11 mouse cellular contexts compared by ENCODE assay signal in the genomic region with DNA sequence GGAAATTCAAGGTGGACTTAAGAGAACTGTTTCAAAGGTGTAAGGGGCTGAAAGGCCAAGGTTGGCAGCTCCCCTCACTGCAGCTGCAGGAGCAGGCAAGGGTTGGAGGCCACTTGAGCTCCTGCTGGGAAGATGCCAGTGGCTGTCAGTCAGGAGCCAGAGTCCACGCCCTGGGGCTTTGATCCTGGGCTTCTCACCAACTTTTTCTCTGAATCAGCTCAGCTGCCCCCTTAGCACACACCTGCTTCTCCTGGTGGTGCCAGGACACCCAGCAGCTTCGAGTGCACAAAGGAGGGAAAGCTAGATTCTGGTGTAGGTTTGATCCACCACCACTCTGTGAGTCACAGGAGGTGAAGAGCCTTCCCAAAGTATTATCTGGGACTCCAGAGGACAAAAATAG.
DNase-seq lines count a peak whose midpoint lies in the region; ATAC-seq and TF ChIP-seq lines count a peak whose summit lies in the region.
"Had no signal": no experiment of that assay in that cellular context is flagged by ENCODE, and none has a peak within 500 bp of the region (broad histone marks: within the 10 kb centered on the region; RNA-seq: fewer than 3 reads in every experiment).

No protein-coding gene starts in this region.

- WGBS in cerebellum, adult 2 months = 14% methylated on average over 2 of the region's 2 CpGs
- WGBS in kidney, embryonic 14.5 days = 18% methylated on average over 2 of the region's 2 CpGs

- H3K9ac ChIP-seq in kidney, embryonic 14.5 days (ENCODE audit: low read depth, low read length) = no peak overlapping the region
- H3K9ac ChIP-seq: liver, postnatal 0 days; midbrain, embryonic 12.5 days had no signal

- no peak overlapping the region for H3K27ac ChIP-seq in cerebellum, adult 2 months (ENCODE audit: insufficient read depth, low read length)
- H3K27ac ChIP-seq in kidney, embryonic 14.5 days (ENCODE audit: low read depth, low read length) = no peak overlapping the region
- H3K27ac ChIP-seq: midbrain, embryonic 12.5 days had no signal

- peaks cover 5% of the 10 kb centered on the region for H3K4me1 ChIP-seq in cerebellum, adult 2 months (ENCODE audit: control insufficient read depth, insufficient read depth, low read length)
- H3K4me1 ChIP-seq in kidney, embryonic 14.5 days (ENCODE audit: control insufficient read depth, insufficient read depth, low read length) = no peaks in the 10 kb centered on the region

- no peaks in the 10 kb centered on the region for H3K9me3 ChIP-seq in kidney, embryonic 14.5 days (ENCODE audit: control insufficient read depth, low read length)
- H3K9me3 ChIP-seq: midbrain, embryonic 12.5 days had no signal

- no peak for TF ChIP-seq CTCF in cerebellum, adult 2 months (IDR thresholded peaks at IDR 0.05; ENCODE audit: borderline replicate concordance, insufficient read depth, low read depth, low read length)

- peak; percentile 5 to 7 for DNase-seq in cerebellum, adult 2 months
- DNase-seq in cerebellum, adult 8-10 months = no peak
- DNase-seq in kidney, adult 8-10 months = peak; percentile 55 to 71
- DNase-seq in gonadal fat pad, adult 2 months (ENCODE audit: low read depth) = peak; percentile 34
- DNase-seq in kidney, postnatal 25 days = peak; percentile 59 to 62
- no peak for DNase-seq in left cerebral cortex, adult 9 months (ENCODE audit: low spot score in 2 of 2)
- DNase-seq: liver, postnatal 0 days had no signal

- H3K4me2 ChIP-seq in kidney, embryonic 14.5 days (replicated peaks; ENCODE audit: low read depth, low read length) = no peak overlapping the region
- H3K4me2 ChIP-seq: midbrain, embryonic 12.5 days had no signal

- no peaks in the 10 kb centered on the region for H3K36me3 ChIP-seq in kidney, embryonic 14.5 days (ENCODE audit: control insufficient read depth, insufficient read depth, low read length)
- H3K36me3 ChIP-seq: midbrain, embryonic 12.5 days had no signal

- ATAC-seq in kidney, embryonic 14.5 days (ENCODE audit: low FRiP score, low TSS enrichment) = no peak
- no peak for ATAC-seq in frontal cortex, adult (ENCODE audit: low TSS enrichment)
- ATAC-seq: hindbrain, embryonic 16.5 days; liver, postnatal 0 days had no signal

- H3K4me3 ChIP-seq in cerebellum, adult 2 months (replicated peaks; ENCODE audit: insufficient read depth, low read depth, low read length) = no peak overlapping the region
- no peak overlapping the region for H3K4me3 ChIP-seq in kidney, embryonic 14.5 days (ENCODE audit: low read length)
- H3K4me3 ChIP-seq: midbrain, embryonic 12.5 days had no signal

- H3K27me3 ChIP-seq in cerebellum, adult 2 months (ENCODE audit: control insufficient read depth, insufficient read depth, low read length) = no peaks in the 10 kb centered on the region
- no peaks in the 10 kb centered on the region for H3K27me3 ChIP-seq in kidney, embryonic 14.5 days (ENCODE audit: control insufficient read depth, insufficient read depth, low read length)
- H3K27me3 ChIP-seq: midbrain, embryonic 12.5 days had no signal

- TF ChIP-seq POLR2A in cerebellum, adult 2 months (IDR thresholded peaks at IDR 0.05; ENCODE audit: borderline replicate concordance, insufficient read depth, low read length) = no peak

Comparison
In these comparisons a context has a peak if more than half of its experiments do, and no peak if none do; other contexts are left out.
1. DNase-seq: peak in cerebellum, adult 2 months (2 of 2), kidney, adult 8-10 months (2 of 2), gonadal fat pad, adult 2 months (single experiment) and kidney, postnatal 25 days (2 of 2); none in cerebellum, adult 8-10 months (single experiment) and left cerebral cortex, adult 9 months (0 of 2).